Mouse (Mus musculus) forebrain, embryonic 16.5 days (tissue): ENCODE measurements around the gene Ace. TPM values are rescaled to one million over a fixed set of nuclear protein-coding genes. Genes with fewer than 3 reads are reported as not detected.

ENCODE experiments used
- ATAC-seq: fragments of 200-750 bp; cut with Nextera tagmentation; 2 replicates; pipeline ENCODE4 v1.8.0; 2017; ENCODE audit warnings: mild to moderate bottlenecking, moderate library complexity
- H3K27ac ChIP-seq: fragments of 300-500 bp; sonication (generic); 2 replicates; pipeline ENCODE4 v1.5.1; 2014; ENCODE audit warnings: low read length, control low read depth
- H3K27me3 ChIP-seq: fragments of 300-500 bp; sonication (generic); replicated peaks from 2 replicates; pipeline ENCODE4 v1.6.1; 2014; ENCODE audit warnings: low read length; ENCODE audit not compliant: control insufficient read depth, insufficient read depth
- H3K36me3 ChIP-seq: fragments of 300-500 bp; sonication (generic); 2 replicates; pipeline ENCODE4 v1.6.1; 2014; ENCODE audit not compliant: control insufficient read depth, insufficient read depth
- H3K4me1 ChIP-seq: fragments of 300-500 bp; sonication (generic); replicated peaks from 2 replicates; pipeline ENCODE4 v1.6.1; 2014; ENCODE audit warnings: low read length; ENCODE audit not compliant: control insufficient read depth, insufficient read depth
- H3K4me2 ChIP-seq: fragments of 300-500 bp; sonication (generic); 2 replicates; pipeline ENCODE4 v1.6.1; 2014; ENCODE audit warnings: mild to moderate bottlenecking, low read length, control low read depth
- H3K4me3 ChIP-seq: fragments of 300-500 bp; sonication (generic); replicated peaks from 2 replicates; pipeline ENCODE4 v1.5.1; 2014; ENCODE audit warnings: mild to moderate bottlenecking, low read length, control low read depth
- H3K9ac ChIP-seq: fragments of 300-500 bp; sonication (generic); replicated peaks from 2 replicates; pipeline ENCODE4 v1.6.1; 2014; ENCODE audit warnings: low read depth, low read length, control low read depth
- H3K9me3 ChIP-seq: fragments of 300-500 bp; sonication (generic); 2 replicates; pipeline ENCODE4 v1.6.1; 2016; ENCODE audit warnings: low read length; ENCODE audit not compliant: control insufficient read depth
- WGBS: fragments of 180-500 bp; shearing (Covaris S2); extraction: QIAGEN DNeasy Blood & Tissue Kit; methylation state at CpG from one replicate; pipeline ENCODE4 v1.1.7; 2014; 5-methylcytosine and 5-hydroxymethylcytosine counted together
- polyA plus RNA-seq: library from polyadenylated mRNA; unstranded; fragments of >200 nt; fragmentation: Nextera tagmentation; extraction: Ambion mirVana; gene quantifications from 2 replicates; pipeline ENCODE4 v1.2.1, GENCODE M21; 2015

Ace gene
- polyA plus RNA-seq, 1 experiment from 2014 or later = 3.2 TPM

GRCm38 (mm10) chr11:105975636-105976035 lies 7.9 kb downstream of the Ace start:
- no peak for ATAC-seq
- Histone ChIP-seq H3K4me1 (no peaks in the 10 kb centered on the region), H3K9me3 (no peaks in the 10 kb centered on the region), H3K36me3 (no peaks in the 10 kb centered on the region), H3K27me3 (no peaks in the 10 kb centered on the region), H3K9ac (no peak overlapping the region), H3K4me3 (no peak overlapping the region), H3K4me2 (no peak overlapping the region), H3K27ac (no peak overlapping the region)
- WGBS = 92% methylated on average over 5 of the region's 5 CpGs

DNA sequence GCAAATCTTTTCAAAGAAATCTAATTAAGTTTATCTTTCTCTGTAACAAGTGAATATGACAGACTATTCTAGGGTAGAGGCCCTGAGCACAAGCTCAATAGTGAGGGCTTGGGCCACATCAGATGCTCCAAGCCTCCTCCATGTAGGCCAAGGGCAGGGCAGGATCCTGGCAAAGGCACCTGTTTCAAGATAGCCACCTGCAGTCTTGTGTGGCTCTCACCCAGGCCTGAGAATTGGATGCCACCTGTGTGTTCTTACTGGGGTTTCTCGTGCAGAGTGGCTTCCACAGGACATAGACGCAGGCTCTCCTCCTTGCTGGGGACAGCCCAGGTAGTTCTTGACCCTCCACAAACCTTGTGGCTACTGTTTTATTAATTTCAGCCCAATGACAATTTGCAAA lies 10.5 kb downstream of the Ace start:
- Histone ChIP-seq H3K9me3 (no peaks in the 10 kb centered on the region), H3K4me3 (no peak overlapping the region), H3K4me2 (no peak overlapping the region), H3K27me3 (no peaks in the 10 kb centered on the region), H3K27ac (no peak overlapping the region), H3K4me1 (no peaks in the 10 kb centered on the region), H3K36me3 (no peaks in the 10 kb centered on the region), H3K9ac (no peak overlapping the region)
- 86% methylated on average over 2 of the region's 2 CpGs for WGBS
- no peak for ATAC-seq

- H3K9me3 ChIP-seq = no peaks in the 10 kb centered on the region
- ATAC-seq = no peak
- WGBS = 73% methylated on average over 5 of the region's 5 CpGs
Observed at GRCm38 (mm10) chr11:105978634-105979033, 10.9 kb downstream of the Ace start.

GRCm38 (mm10) chr11:105984452-105984851 lies 16.7 kb downstream of the Ace start:
- H3K36me3 ChIP-seq = no peaks in the 10 kb centered on the region
- H3K27me3 ChIP-seq = no peaks in the 10 kb centered on the region
- ATAC-seq = no peak
- no peak overlapping the region for H3K4me2 ChIP-seq
- no peaks in the 10 kb centered on the region for H3K4me1 ChIP-seq
- H3K4me3 ChIP-seq = no peak overlapping the region
- H3K9me3 ChIP-seq = no peaks in the 10 kb centered on the region
- H3K27ac ChIP-seq = no peak overlapping the region
- whole genome bisulfite sequencing = 58% methylated on average over 4 of the region's 4 CpGs
- H3K9ac ChIP-seq = no peak overlapping the region

More at GRCm38 (mm10) chr11:105978634-105979033, 10.9 kb downstream of the Ace start:
- Histone ChIP-seq H3K27ac (no peak overlapping the region), H3K4me2 (no peak overlapping the region), H3K4me1 (no peaks in the 10 kb centered on the region), H3K9ac (no peak overlapping the region), H3K4me3 (no peak overlapping the region), H3K27me3 (no peaks in the 10 kb centered on the region), H3K36me3 (no peaks in the 10 kb centered on the region)

- ATAC-seq = no peak
- WGBS = 58% methylated on average over 6 of the region's 6 CpGs
Observed at GRCm38 (mm10) chr11:105987446-105987845, 19.7 kb downstream of the Ace start.

GRCm38 (mm10) chr11:105989446-105989845 lies 21.7 kb downstream of the Ace start:
- 86% methylated on average over 6 of the region's 6 CpGs for WGBS
- ATAC-seq = no peak

More at GRCm38 (mm10) chr11:105987446-105987845, 19.7 kb downstream of the Ace start:
- H3K27ac ChIP-seq = no peak overlapping the region
- no peaks in the 10 kb centered on the region for H3K27me3 ChIP-seq
- H3K4me2 ChIP-seq = no peak overlapping the region
- H3K36me3 ChIP-seq = no peaks in the 10 kb centered on the region
- H3K4me3 ChIP-seq = no peak overlapping the region
- H3K9me3 ChIP-seq = no peaks in the 10 kb centered on the region
- no peak overlapping the region for H3K9ac ChIP-seq
- no peaks in the 10 kb centered on the region for H3K4me1 ChIP-seq

DNA sequence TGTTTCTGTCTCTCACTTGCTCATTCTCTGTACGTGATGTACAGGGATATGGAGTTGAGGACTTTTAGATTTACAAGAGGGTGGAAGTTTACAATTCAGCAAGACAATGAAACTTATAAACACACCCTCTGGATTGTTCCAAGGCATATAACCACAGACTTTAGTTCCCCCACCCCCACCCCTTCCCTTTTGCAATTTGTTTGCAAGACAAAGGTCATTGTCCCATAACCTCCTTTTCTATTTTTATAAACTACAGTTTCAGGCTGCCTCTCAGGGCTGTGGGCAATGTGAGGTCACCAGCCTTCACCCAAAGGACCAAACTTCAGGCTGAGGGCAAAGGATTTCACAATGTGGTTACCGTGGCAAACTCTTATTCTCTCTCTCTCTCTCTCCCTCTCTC lies 22.5 kb downstream of the Ace start:
- H3K9ac ChIP-seq = no peak overlapping the region
- ATAC-seq = no peak
- no peaks in the 10 kb centered on the region for H3K4me1 ChIP-seq
- H3K9me3 ChIP-seq = no peaks in the 10 kb centered on the region
- H3K36me3 ChIP-seq = no peaks in the 10 kb centered on the region
- H3K4me2 ChIP-seq = no peak overlapping the region
- H3K27ac ChIP-seq = no peak overlapping the region
- no peaks in the 10 kb centered on the region for H3K27me3 ChIP-seq
- H3K4me3 ChIP-seq = no peak overlapping the region
- 54% methylated on average over 2 of the region's 2 CpGs for WGBS

More at GRCm38 (mm10) chr11:105989446-105989845, 21.7 kb downstream of the Ace start:
- no peak overlapping the region for H3K4me3 ChIP-seq
- H3K9ac ChIP-seq = no peak overlapping the region
- H3K4me2 ChIP-seq = no peak overlapping the region
- no peak overlapping the region for H3K27ac ChIP-seq
- H3K4me1 ChIP-seq = no peaks in the 10 kb centered on the region
- H3K9me3 ChIP-seq = no peaks in the 10 kb centered on the region
- no peaks in the 10 kb centered on the region for H3K36me3 ChIP-seq
- H3K27me3 ChIP-seq = no peaks in the 10 kb centered on the region

DNA sequence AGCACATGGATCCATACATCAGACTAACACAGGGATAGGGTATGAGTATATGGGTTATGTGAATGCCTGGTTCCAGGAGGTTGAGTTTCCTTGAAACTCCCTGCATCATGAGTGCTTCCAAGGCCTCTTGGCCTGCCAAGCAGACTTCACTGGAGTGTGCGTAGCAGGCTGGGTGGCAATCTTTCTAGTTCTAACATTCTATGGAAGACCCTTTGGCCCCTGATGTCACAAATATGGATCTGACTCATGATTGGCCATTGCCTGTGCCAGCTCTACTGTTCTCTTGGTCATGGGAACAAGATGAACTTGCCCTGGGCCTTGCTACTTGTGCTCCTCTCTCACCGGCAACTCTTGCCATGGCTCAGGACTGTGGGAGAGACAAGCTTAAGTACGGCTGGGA lies 26.6 kb downstream of the Ace start, which contains the start of gene Ace3:
Gene Ace3, plus strand, starts transcription at position 301 of the 400 bp plus-strand sequence.
- 98% methylated on average over 3 of the region's 3 CpGs for WGBS
- no peak within 1 kb of the TSS for H3K4me2 ChIP-seq
- ATAC-seq = no peak
- H3K4me3 ChIP-seq = no peak within 1 kb of the TSS
- H3K9me3 ChIP-seq = no peaks in the 10 kb centered on the region
- H3K4me1 ChIP-seq = no peaks in the 10 kb centered on the region
- no peaks in the 10 kb centered on the region for H3K27me3 ChIP-seq
- H3K27ac ChIP-seq = no peak within 1 kb of the TSS
- no peak within 1 kb of the TSS for H3K9ac ChIP-seq
- H3K36me3 ChIP-seq = no peaks in the 10 kb centered on the region

DNA sequence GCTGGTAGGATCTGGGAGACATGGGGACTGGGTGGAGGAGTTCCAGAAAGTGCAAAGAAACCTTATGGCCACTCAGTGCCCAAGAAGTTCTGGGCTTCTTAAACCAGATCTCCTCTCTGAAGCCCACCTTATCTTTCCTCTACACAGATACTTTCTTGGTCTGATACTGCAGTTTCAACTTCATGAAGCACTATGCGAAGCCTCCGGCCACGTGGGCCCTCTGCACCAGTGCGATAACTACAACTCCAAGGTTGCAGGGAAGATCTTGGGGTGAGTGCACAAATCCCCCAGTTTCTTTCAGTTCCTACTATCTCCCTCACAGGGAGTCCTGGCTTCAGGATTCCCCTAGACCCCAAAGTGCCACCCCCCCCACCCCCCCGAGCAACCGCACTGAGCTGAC lies 32.3 kb downstream of the Ace start:
- Histone ChIP-seq H3K9me3 (no peaks in the 10 kb centered on the region), H3K4me2 (no peak overlapping the region), H3K9ac (no peak overlapping the region), H3K27me3 (no peaks in the 10 kb centered on the region), H3K27ac (no peak overlapping the region), H3K4me3 (no peak overlapping the region), H3K4me1 (no peaks in the 10 kb centered on the region), H3K36me3 (no peaks in the 10 kb centered on the region)
- WGBS = 94% methylated on average over 6 of the region's 6 CpGs
- ATAC-seq = no peak

DNA sequence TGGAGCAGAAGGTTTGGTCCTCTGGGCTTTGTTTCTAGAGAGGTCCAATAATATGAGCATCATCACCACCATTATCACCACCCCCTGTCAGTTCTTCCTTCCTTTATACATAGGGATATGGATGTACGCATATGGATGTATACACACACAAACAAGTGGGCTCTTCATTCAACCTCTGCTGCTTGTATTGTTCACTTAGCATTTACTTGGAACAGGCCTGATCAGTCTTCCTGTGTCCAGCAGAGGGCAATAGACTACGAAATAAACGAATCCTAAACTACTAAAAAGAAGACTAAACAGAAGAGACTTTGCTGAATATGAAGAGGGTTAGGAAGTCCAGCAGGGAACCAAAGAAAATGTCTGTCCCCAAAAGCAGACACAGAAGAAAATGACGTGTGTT lies 34.0 kb downstream of the Ace start:
- Histone ChIP-seq H3K4me2 (no peak overlapping the region), H3K36me3 (no peaks in the 10 kb centered on the region), H3K4me1 (0 out of 2 replicates have a peak, but pooled peaks cover 3% of the 10 kb centered on the region), H3K27me3 (no peaks in the 10 kb centered on the region), H3K9me3 (no peaks in the 10 kb centered on the region), H3K4me3 (no peak overlapping the region), H3K27ac (no peak overlapping the region), H3K9ac (no peak overlapping the region)
- no peak for ATAC-seq
- 56% methylated on average over 4 of the region's 4 CpGs for WGBS
